Mouse (Mus musculus) monocyte, adult 5-6 weeks (primary cell): ENCODE measurements around the gene Pkig. TPM values are rescaled to one million over a fixed set of nuclear protein-coding genes. Genes with fewer than 3 reads are reported as not detected.
A peak's percentile ranks its signal among the peaks of the same experiment; 100 is the strongest.
"Not testable (repeated sequence)": the region's sequence is repeated elsewhere in the genome, so short reads cannot be mapped to it uniquely, and the experiment has no call there.

Source experiments
- ATAC-seq: fragments of 153-309, 156-312 bp; replicated peaks from 2 replicates; pipeline ENCODE4 v1.8.0; 2017; ENCODE audit warnings: mild to moderate bottlenecking; ENCODE audit not compliant: low TSS enrichment, insufficient number of reproducible peaks, severe bottlenecking, poor library complexity, low FRiP score
- total RNA-seq: library from RNA; stranded (forward); fragments of 200-1000, 200-491, 200-594 nt; gene quantifications from 3 replicates; pipeline ENCODE4 v1.2.3, GENCODE M21; 2017

The Pkig gene
- total RNA-seq, 1 experiment from 2014 or later, result 40.2 TPM

- ATAC-seq, result no peak
These were observed 16.5 kb upstream of the Pkig start for GRCm38 (mm10) chr2:163641681-163642080.

- ATAC-seq, result peak; percentile 75
These were observed 15.3 kb upstream of the Pkig start for GRCm38 (mm10) chr2:163642685-163643575.

DNA sequence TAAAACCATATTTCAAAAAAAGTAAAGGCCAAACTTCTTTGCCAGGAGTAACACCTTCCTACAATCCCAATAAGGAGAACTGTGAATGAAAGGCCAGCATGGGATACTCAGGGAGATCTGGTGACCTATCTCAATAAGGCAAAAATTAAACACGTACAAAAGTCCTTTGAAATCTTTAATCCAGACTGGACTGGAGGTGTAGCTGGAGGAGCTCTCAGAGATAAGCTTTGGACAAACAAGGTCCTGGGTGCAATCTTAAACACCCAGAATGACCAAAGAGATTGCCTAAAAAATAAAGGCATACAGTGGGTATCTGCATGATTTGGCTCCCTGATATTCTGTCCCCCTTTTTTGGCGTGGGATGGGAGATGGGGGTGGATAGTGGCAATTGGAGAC is 14.6 kb upstream of the Pkig start:
- no peak for ATAC-seq

DNA sequence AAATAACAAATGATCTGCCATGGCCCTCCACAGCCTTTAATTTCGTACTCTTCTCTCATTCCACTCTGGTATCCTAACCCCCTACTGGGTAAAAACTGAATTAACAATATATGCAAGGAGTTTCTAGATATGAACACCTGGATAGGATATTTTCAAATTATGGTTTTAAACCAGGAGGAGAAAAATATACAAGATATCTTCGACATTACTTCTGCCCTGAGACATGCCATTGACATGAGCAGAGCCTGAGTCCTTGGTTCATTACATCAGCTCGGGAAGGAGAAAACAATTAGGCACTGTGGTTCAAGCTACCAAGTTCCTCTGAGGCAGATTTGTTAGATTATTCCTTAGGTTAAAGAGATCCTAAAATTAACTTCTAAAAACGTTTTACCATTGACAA is 14.1 kb upstream of the Pkig start:
- no peak for ATAC-seq

GRCm38 (mm10) chr2:163644575-163645385 is 13.4 kb upstream of the Pkig start, which contains the start of gene Serinc3:
Gene Serinc3, minus strand, starts transcription at chr2:163645131.
- peak; percentile 92 for ATAC-seq

DNA sequence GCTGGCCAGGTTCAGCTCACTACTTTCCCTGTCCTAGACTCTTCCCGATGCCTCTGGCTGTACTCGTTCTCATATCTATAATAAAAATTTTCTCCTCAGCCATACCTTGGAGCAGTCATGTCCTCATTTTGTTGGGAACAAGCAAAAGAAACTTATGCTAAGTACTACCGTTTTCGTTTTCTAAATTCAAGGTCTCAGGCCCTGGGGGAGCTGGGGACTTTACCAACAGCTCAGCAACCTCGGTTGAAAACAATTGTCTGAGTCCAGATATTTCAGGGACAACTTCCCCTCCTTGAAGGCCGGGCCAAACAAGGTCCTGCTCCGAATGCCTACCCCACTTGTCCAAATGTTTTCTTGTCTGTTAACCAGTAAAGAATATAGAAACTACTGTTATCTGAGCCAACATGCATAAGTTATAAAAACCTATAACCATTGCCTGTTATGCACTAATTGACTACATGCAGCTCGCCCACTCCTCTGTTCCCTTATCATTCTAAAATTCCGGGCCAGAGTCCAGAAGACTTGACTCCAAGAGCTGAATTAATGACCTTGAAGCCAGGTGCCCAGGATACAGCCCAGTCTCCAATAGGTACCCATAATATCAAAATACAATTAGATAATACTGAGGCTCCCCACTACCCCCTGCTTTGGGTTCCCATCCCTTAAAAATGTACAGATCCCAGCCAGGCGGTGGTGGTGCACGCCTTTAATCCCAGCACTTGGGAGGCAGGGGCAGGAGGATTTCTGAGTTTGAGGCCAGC is 12.3 kb upstream of the Pkig start:
- ATAC-seq, result no peak

DNA sequence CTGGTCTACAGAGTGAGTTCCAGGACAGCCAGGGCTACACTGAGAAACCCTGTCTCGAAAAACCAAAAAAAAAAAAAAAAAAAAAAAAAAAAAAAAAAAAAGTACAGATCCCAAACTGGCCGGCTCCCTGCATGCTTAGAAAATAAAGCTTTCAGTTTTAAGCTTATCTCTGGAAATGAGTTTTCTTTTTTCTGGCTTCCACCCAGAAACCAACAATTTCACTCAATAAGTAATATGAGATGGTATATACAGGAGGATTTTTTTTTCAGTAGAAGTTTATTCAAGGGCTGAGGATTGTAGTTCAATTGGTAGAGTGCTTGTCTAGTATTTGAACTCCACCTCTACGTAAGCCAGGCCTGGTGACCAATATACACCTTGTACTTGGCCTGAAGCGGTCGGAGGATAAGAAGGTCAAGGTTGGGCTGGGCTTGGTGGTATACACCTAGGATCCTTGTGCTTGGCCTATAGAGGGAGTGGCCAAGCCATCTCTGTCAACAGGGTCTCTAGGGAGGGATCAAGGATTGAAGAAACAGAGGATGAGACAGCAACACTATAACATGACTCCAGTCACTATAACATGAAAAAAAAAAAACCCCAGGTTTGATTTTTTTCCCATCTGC is 11.6 kb upstream of the Pkig start:
- ATAC-seq, result no peak

DNA sequence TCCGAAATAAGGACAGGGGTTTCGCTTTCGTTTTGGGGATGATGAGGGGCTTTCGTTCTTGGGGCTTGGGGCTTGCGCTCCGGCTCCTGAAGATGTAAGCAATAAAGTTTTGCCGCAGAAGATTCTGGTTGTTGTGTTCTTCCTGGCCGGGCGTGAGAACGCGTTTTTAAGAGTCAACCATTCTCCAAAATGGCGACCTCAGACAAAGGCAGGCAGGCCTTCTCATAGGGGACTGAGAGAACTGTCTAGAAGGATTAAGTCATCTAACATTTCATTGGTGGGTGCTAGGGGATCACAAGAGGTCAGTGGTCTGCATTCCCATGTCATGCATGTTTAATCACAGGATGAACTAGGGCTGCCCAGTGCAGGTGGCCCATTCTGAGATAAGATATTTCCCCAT is 2.5 kb upstream of the Pkig start:
- not testable (repeated sequence) for ATAC-seq

DNA sequence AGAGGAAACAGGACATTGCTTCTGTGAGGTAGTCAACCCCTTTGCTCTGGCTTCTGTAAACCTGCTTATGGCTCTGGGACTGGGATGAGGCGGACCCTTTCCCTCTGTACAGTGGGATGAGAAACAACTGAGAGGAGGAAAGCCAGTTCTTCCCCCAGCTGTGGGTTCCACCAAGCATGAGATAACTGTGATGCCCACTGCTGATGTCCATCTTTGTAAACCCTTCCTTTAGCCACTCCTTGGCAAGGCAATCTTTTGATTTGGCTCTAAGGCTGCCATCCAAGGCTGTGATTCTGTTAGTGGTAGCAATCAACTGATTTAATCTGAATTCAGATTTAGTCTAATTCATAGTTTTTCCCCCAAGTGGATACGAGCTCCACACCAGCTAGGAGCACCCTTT is 700 bp upstream of the Pkig start:
- ATAC-seq, result no peak

DNA sequence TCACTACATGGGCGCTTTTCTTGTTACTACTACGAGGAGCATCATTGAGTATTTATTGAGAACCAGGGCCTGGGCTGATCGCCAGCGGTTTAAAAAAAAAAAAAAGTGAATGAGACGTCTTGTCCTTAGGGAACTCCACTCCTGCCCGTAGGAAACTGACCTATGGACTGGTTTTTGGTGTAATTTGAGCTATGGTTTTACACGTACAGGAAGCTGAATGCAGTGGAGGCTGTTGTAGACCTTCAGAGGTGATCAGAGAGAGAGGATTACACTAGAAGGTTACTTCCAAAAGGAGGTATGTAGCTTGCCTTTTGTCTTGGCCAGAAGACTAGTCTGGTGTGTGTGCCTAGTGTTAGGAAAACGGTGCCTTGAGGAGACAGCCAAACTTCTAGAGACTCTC is 755 bp downstream of the Pkig start:
- no peak for ATAC-seq

DNA sequence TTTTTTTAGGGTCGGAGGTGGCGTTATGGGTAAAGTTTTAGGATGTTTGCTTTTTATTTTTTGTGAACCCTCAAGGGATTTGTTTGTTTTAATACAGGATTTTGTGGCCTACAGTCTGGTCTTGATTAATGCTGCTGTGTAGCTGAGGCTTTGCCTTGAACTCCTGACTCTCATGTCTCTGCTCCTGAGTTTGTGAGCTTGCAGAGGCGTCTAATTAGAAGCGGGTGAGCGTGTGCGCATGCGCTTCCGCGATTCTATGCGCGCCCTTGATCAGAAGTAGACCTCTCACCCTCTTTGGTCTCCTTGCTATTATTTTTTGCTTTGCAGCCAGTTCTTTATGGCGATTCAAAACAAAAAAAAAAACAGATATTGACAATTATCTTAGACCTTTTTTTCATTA is 1.2 kb downstream of the Pkig start:
- ATAC-seq, result no peak

DNA sequence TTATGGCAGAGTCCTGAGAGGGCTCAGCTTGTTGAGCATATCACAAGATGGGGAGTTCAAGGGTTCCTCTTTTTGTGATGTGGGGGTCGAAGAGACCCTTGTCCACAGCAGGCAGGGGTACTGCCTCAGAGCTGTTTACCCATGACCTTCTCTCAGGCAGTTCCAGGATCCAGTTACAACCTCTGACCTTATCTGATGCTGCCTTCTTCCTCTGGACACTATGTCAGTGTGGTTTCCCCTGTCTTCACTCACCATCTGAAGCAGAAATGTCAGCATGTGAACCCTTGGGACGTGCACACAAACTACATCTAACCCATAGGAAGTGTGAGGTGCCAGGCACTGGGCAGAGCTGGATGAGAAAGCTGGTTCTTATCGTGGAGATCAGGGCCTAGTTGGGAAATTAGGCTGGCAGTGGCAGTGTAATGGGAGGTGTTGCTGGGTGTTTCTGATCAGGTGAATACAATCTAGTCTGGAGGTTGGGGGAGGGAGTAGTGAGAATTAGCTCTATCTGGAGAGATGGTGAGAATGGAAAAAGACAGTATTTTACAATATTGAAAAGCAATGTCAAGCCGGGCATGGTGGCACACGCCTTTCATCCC is 2.0 kb downstream of the Pkig start:
- no peak for ATAC-seq

GRCm38 (mm10) chr2:163661371-163661850 is 3.2 kb downstream of the Pkig start:
- no peak for ATAC-seq

GRCm38 (mm10) chr2:163662076-163662475 is 3.9 kb downstream of the Pkig start:
- no peak for ATAC-seq

DNA sequence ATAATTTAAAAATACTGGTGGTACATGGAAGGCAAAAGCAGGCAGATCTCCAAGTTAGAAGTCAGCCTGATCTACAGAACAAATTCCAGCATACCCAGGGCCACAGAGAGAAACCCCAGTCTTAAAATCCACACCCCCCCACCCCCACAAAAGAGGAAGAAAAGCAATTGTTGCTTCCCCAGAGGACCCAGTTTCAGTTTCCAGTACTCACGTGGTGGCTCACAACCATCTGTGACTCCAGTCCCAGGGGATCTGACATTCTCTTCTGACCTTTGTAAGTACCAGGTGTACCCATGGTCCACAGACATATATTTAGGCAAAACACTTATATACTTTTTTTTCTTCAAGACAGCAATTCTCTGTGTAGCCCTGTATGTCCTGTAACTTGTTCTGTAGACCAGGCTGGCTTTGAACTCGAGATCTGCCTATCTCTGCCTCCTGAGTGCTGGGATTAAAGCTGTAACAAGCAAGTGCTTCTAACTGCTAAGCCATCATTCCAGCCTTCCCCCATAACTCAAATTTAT is 4.6 kb downstream of the Pkig start:
- peak; percentile 57 for ATAC-seq

GRCm38 (mm10) chr2:163663930-163664329 is 5.7 kb downstream of the Pkig start:
- ATAC-seq, result no peak

GRCm38 (mm10) chr2:163667045-163667444 is 8.9 kb downstream of the Pkig start:
- no peak for ATAC-seq
